Mouse (Mus musculus): ENCODE data around the gene Hfe2.

- TF ChIP-seq CTCF (IDR thresholded peaks at IDR 0.05; ENCODE audit: low read depth, low read length): no peak
- no peak for TF ChIP-seq POLR2AphosphoS5 (IDR thresholded peaks at IDR 0.05; ENCODE audit: insufficient replicate concordance, low read depth, low read length)
- TF ChIP-seq GATA1 (IDR thresholded peaks at IDR 0.05; ENCODE audit: borderline replicate concordance, low read length): no peak
- TF ChIP-seq TAL1 (conservative IDR thresholded peaks at IDR 0.05; ENCODE audit: low read depth, low read length): no peak
Observed at GRCm38 (mm10) chr3:96484921-96485320, 40.1 kb upstream of the Hfe2 start.

All from G1E (cell line).